Comparison of ENCODE assay signal across 19 mouse cellular contexts in the genomic region with DNA sequence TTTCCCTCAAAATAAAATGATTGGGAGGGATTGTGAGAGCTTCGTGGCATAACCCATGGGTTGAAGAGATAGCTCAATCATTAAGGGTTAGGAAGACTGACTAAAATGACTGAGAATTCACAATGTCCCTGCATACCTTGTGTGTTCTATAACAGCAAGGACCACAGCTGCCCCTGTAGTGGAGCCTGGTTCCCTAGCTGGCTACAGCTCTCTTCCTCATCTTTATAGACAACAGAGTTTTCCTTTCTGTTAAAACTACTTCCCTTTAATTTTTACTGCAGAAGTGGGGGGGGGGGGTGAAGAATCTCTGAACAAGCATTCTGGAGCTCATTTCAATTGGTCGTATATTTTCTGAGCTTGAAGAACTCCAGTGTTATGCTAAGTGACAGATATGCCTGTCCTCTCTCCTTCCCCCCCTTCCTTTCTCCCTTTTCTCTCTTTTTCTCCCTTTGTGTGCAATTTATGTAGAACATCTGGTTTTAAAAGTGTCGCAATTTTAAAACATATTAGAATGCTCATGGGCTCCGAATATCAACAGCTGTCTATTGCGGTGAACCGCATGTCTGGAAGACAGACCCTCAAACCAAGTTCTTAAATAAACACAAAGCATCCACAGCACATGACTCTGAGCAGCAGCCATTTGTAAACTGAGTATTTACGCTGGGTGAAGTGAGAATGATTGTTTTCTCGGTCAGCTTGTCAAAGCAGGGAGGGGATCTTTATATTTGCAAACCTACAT.
DNase-seq lines count a peak whose midpoint lies in the region; ATAC-seq and TF ChIP-seq lines count a peak whose summit lies in the region.
"Had no signal": no experiment of that assay in that cellular context is flagged by ENCODE, and none has a peak within 500 bp of the region (broad histone marks: within the 10 kb centered on the region; RNA-seq: fewer than 3 reads in every experiment).

No protein-coding gene starts in this region.

- H3K36me3 ChIP-seq in kidney, postnatal 0 days (ENCODE audit: insufficient read depth, low read length): no peaks in the 10 kb centered on the region
- H3K36me3 ChIP-seq in lung, postnatal 0 days (ENCODE audit: insufficient read depth, low read length): no peaks in the 10 kb centered on the region
- H3K36me3 ChIP-seq in forebrain, embryonic 15.5 days: no peaks in the 10 kb centered on the region
- H3K36me3 ChIP-seq: heart, embryonic 12.5 days; hindbrain, embryonic 15.5 days; midbrain, embryonic 12.5 days had no signal

- no peak for TF ChIP-seq CTCF in kidney, postnatal 0 days (IDR thresholded peaks at IDR 0.05; ENCODE audit: low read depth)
- TF ChIP-seq CTCF in lung, postnatal 0 days (IDR thresholded peaks at IDR 0.05): no peak

- H3K4me2 ChIP-seq in kidney, postnatal 0 days (ENCODE audit: low read length): no peak overlapping the region
- no peak overlapping the region for H3K4me2 ChIP-seq in lung, postnatal 0 days (replicated peaks; ENCODE audit: low read depth, low read length)
- H3K4me2 ChIP-seq in forebrain, embryonic 15.5 days (replicated peaks): no peak overlapping the region
- H3K4me2 ChIP-seq: heart, embryonic 12.5 days; hindbrain, embryonic 15.5 days; midbrain, embryonic 12.5 days had no signal

- ATAC-seq in kidney, postnatal 0 days (replicated peaks; ENCODE audit: low FRiP score, low read depth): no peak
- peak; percentile 90 for ATAC-seq in lung, postnatal 0 days
- peak; percentile 88 for ATAC-seq in granulocyte monocyte progenitor cell, adult 5-6 weeks (replicated peaks; ENCODE audit: poor library complexity, severe bottlenecking)
- no peak for ATAC-seq in forebrain, embryonic 15.5 days (replicated peaks)
- ATAC-seq: activated CD4-positive, CD25-positive, alpha-beta regulatory T cell, adult 4 months; forebrain, embryonic 14.5 days; liver, postnatal 0 days; Patski had no signal

- WGBS in kidney, postnatal 0 days: 50% methylated on average over 8 of the region's 8 CpGs
- 37% methylated on average over 8 of the region's 8 CpGs for WGBS in lung, postnatal 0 days
- WGBS in forebrain, embryonic 15.5 days: 76% methylated on average over 8 of the region's 8 CpGs

- no peaks in the 10 kb centered on the region for H3K4me1 ChIP-seq in kidney, postnatal 0 days (replicated peaks; ENCODE audit: insufficient read depth, low read length)
- no peaks in the 10 kb centered on the region for H3K4me1 ChIP-seq in lung, postnatal 0 days (ENCODE audit: insufficient read depth, low read depth, low read length)
- H3K4me1 ChIP-seq in forebrain, embryonic 15.5 days: no peaks in the 10 kb centered on the region
- H3K4me1 ChIP-seq: heart, embryonic 12.5 days; hindbrain, embryonic 15.5 days; midbrain, embryonic 12.5 days had no signal

- no peak overlapping the region for H3K4me3 ChIP-seq in kidney, postnatal 0 days (replicated peaks; ENCODE audit: low read depth, low read length)
- no peak overlapping the region for H3K4me3 ChIP-seq in lung, postnatal 0 days (ENCODE audit: low read depth, low read length)
- H3K4me3 ChIP-seq in forebrain, embryonic 15.5 days: no peak overlapping the region
- H3K4me3 ChIP-seq: heart, embryonic 12.5 days; hindbrain, embryonic 15.5 days; midbrain, embryonic 12.5 days had no signal

- no peak overlapping the region for H3K27ac ChIP-seq in kidney, postnatal 0 days
- H3K27ac ChIP-seq in lung, postnatal 0 days (ENCODE audit: low read length): no peak overlapping the region
- H3K27ac ChIP-seq in forebrain, embryonic 15.5 days (replicated peaks): no peak overlapping the region
- H3K27ac ChIP-seq: hindbrain, embryonic 15.5 days; midbrain, embryonic 12.5 days had no signal

- H3K27me3 ChIP-seq in kidney, postnatal 0 days (ENCODE audit: insufficient read depth, low read length): no peaks in the 10 kb centered on the region
- no peaks in the 10 kb centered on the region for H3K27me3 ChIP-seq in lung, postnatal 0 days (replicated peaks; ENCODE audit: insufficient read depth, low read length)
- H3K27me3 ChIP-seq in forebrain, embryonic 15.5 days: no peaks in the 10 kb centered on the region
- H3K27me3 ChIP-seq: heart, embryonic 12.5 days; hindbrain, embryonic 15.5 days; midbrain, embryonic 12.5 days had no signal

- H3K9ac ChIP-seq in kidney, postnatal 0 days (ENCODE audit: low read depth, low read length): no peak overlapping the region
- H3K9ac ChIP-seq in lung, postnatal 0 days (replicated peaks; ENCODE audit: low read depth): no peak overlapping the region
- H3K9ac ChIP-seq in forebrain, embryonic 15.5 days (replicated peaks): no peak overlapping the region
- H3K9ac ChIP-seq: heart, embryonic 12.5 days; hindbrain, embryonic 15.5 days; liver, postnatal 0 days; midbrain, embryonic 12.5 days had no signal

- no peaks in the 10 kb centered on the region for H3K9me3 ChIP-seq in kidney, postnatal 0 days (replicated peaks; ENCODE audit: low read length)
- no peaks in the 10 kb centered on the region for H3K9me3 ChIP-seq in lung, postnatal 0 days (ENCODE audit: low read length)
- H3K9me3 ChIP-seq in forebrain, embryonic 15.5 days: no peaks in the 10 kb centered on the region
- H3K9me3 ChIP-seq: heart, embryonic 12.5 days; hindbrain, embryonic 15.5 days; midbrain, embryonic 12.5 days had no signal

- peak; percentile 70 for DNase-seq in kidney, postnatal 0 days (ENCODE audit: low spot score)
- DNase-seq in kidney, adult 9 months: no peak
- peak; percentile 92 for DNase-seq in lung, postnatal 0 days (ENCODE audit: low spot score)
- DNase-seq in lung, adult 18-20 months: no peak
- DNase-seq in right cerebral cortex, postnatal 10 days (ENCODE audit: low spot score in 2 of 2): no peak
- DNase-seq: adrenal gland, postnatal 25 days; cerebellum, adult 9-10 months; gastrocnemius, postnatal 36 days; liver; liver, postnatal 0 days; right cerebral cortex, postnatal 25 days had no signal

- peak; percentile 65 for TF ChIP-seq EP300 in lung, postnatal 0 days (IDR thresholded peaks at IDR 0.05)

Comparison
In these comparisons a context has a peak if more than half of its experiments do, and no peak if none do; other contexts are left out.
1. DNase-seq: peak in kidney, postnatal 0 days (single experiment) and lung, postnatal 0 days (single experiment); none in kidney, adult 9 months (single experiment), lung, adult 18-20 months (0 of 2) and right cerebral cortex, postnatal 10 days (0 of 2).
2. ATAC-seq: peak in lung, postnatal 0 days (single experiment) and granulocyte monocyte progenitor cell, adult 5-6 weeks (single experiment); none in kidney, postnatal 0 days (single experiment) and forebrain, embryonic 15.5 days (single experiment).